Mouse (Mus musculus) liver, adult 2 months (tissue): ENCODE results near the gene Gaa. TPM values are rescaled to one million over a fixed set of nuclear protein-coding genes. Genes with fewer than 3 reads are reported as not detected.
"Not testable (repeated sequence)": the region's sequence is repeated elsewhere in the genome, so short reads cannot be mapped to it uniquely, and the experiment has no call there.

Experiments used
- DNase-seq: peaks from one replicate; pipeline ENCODE4 v3.0.0-alpha.2; 2011; ENCODE audit warnings: low read depth, low spot score; ENCODE audit errors: extremely low read depth
- H3K27ac ChIP-seq: fragments of 200-500 bp; replicated peaks from 2 replicates; pipeline ENCODE4 v1.5.1; 2012; ENCODE audit warnings: low read depth, mild to moderate bottlenecking, control low read depth, inconsistent platforms, low read length; ENCODE audit not compliant: insufficient read depth
- H3K27me3 ChIP-seq: fragments of 200-500 bp; 2 replicates; pipeline ENCODE4 v1.6.1; 2012; ENCODE audit warnings: mild to moderate bottlenecking, moderate library complexity, low read length, inconsistent platforms; ENCODE audit not compliant: control insufficient read depth, insufficient read depth
- H3K36me3 ChIP-seq: fragments of 200-500 bp; 2 replicates; pipeline ENCODE4 v1.6.1; 2012; ENCODE audit warnings: low read length, inconsistent platforms; ENCODE audit not compliant: control insufficient read depth, insufficient read depth
- H3K4me1 ChIP-seq: fragments of 200-500 bp; 2 replicates; pipeline ENCODE4 v1.6.1; 2011; ENCODE audit warnings: low read length; ENCODE audit not compliant: control insufficient read depth, insufficient read depth
- H3K4me3 ChIP-seq: fragments of 200-500 bp; 2 replicates; pipeline ENCODE4 v1.5.1; 2011; ENCODE audit warnings: low read depth, mild to moderate bottlenecking, control low read depth, low read length, moderate library complexity; ENCODE audit not compliant: insufficient read depth
- H3K79me2 ChIP-seq: fragments of 200-500 bp; 2 replicates; pipeline ENCODE4 v1.6.1; 2012; ENCODE audit warnings: inconsistent platforms, mild to moderate bottlenecking, low read length, moderate library complexity; ENCODE audit not compliant: control insufficient read depth, insufficient read depth
- H3K9ac ChIP-seq: fragments of 200-500 bp; 2 replicates; pipeline ENCODE4 v1.6.1; 2012; ENCODE audit warnings: low read depth, mild to moderate bottlenecking, control low read depth, inconsistent platforms, low read length
- CTCF ChIP-seq: fragments of 200-500 bp; IDR thresholded peaks from 2 replicates; pipeline ENCODE4 v1.5.1; 2011; ENCODE audit warnings: low read depth, low read length, control low read depth
- POLR2A ChIP-seq: fragments of 200-500 bp; IDR thresholded peaks from 2 replicates; pipeline ENCODE4 v1.6.1; 2011; ENCODE audit warnings: low read length, control low read depth; ENCODE audit not compliant: insufficient read depth; ENCODE audit errors: extremely low read depth
- WGBS: fragments of 180-500 bp; shearing (Covaris S2); methylation state at CpG from one replicate; pipeline ENCODE4 v1.1.7; 2018; 5-methylcytosine and 5-hydroxymethylcytosine counted together
- polyA plus RNA-seq: library from polyadenylated mRNA; depleted of rRNA; stranded (reverse); fragments of >200 nt; gene quantifications from 2 replicates; pipeline ENCODE4 v1.2.3, GENCODE M21; 2012
- total RNA-seq: library from RNA; depleted of rRNA; stranded (reverse); fragments of >200 nt; gene quantifications from 2 replicates; pipeline ENCODE4 v1.2.3, GENCODE M21; 2014

Gene Gaa
- total and polyA plus RNA-seq, 2 experiments, result 22.4 to 119 TPM

- Histone ChIP-seq H3K4me1 (no peaks in the 10 kb centered on the region), H3K4me3 (no peak overlapping the region), H3K27ac (no peak overlapping the region), H3K79me2 (no peaks in the 10 kb centered on the region), H3K9ac (no peak overlapping the region), H3K27me3 (0 out of 2 replicates have a peak, but pooled peaks cover 3% of the 10 kb centered on the region), H3K36me3 (no peaks in the 10 kb centered on the region)
- TF ChIP-seq CTCF, result peak; percentile 46
- no peak for TF ChIP-seq POLR2A
- 24% methylated on average over 6 of the region's 6 CpGs for WGBS
- DNase-seq, result peak; percentile 62
These were observed 18.7 kb upstream of the Gaa start for GRCm38 (mm10) chr11:119249011-119249410.

GRCm38 (mm10) chr11:119250998-119251397, 16.7 kb upstream of the Gaa start:
- TF ChIP-seq CTCF (no peak), POLR2A (no peak)
- DNase-seq, result no peak
- 0 out of 2 replicates have a peak, but pooled peaks cover 3% of the 10 kb centered on the region for H3K27me3 ChIP-seq
- no peaks in the 10 kb centered on the region for H3K36me3 ChIP-seq
- H3K27ac ChIP-seq, result no peak overlapping the region
- H3K9ac ChIP-seq, result no peak overlapping the region
- 64% methylated on average over 17 of the region's 17 CpGs for WGBS
- H3K4me1 ChIP-seq, result no peaks in the 10 kb centered on the region
- H3K4me3 ChIP-seq, result no peak overlapping the region
- H3K79me2 ChIP-seq, result no peaks in the 10 kb centered on the region

- no peak for DNase-seq
- Histone ChIP-seq H3K36me3 (no peaks in the 10 kb centered on the region), H3K4me3 (no peak overlapping the region), H3K4me1 (no peaks in the 10 kb centered on the region), H3K79me2 (no peaks in the 10 kb centered on the region), H3K9ac (no peak overlapping the region), H3K27me3 (0 out of 2 replicates have a peak, but pooled peaks cover 3% of the 10 kb centered on the region), H3K27ac (no peak overlapping the region)
- TF ChIP-seq POLR2A (no peak), CTCF (peak; percentile 43; the same call in 1 of the 2 replicates)
- 23% methylated on average over 22 of the region's 22 CpGs for WGBS
These were observed 14.7 kb upstream of the Gaa start for GRCm38 (mm10) chr11:119252854-119253541.

- not testable (repeated sequence) for H3K79me2 ChIP-seq, H3K27ac ChIP-seq, H3K27me3 ChIP-seq, H3K36me3 ChIP-seq, H3K9ac ChIP-seq, H3K4me1 ChIP-seq, H3K4me3 ChIP-seq
- WGBS, result 44% methylated on average over 5 of the region's 5 CpGs
- peak; percentile 29 for DNase-seq
These were observed 11.1 kb upstream of the Gaa start for GRCm38 (mm10) chr11:119256557-119256956.

GRCm38 (mm10) chr11:119258216-119258571, 9.5 kb upstream of the Gaa start:
- no peak for DNase-seq
- H3K4me1 ChIP-seq, result 0 out of 2 replicates have a peak, but pooled peaks cover 2% of the 10 kb centered on the region
- no peaks in the 10 kb centered on the region for H3K79me2 ChIP-seq
- no peaks in the 10 kb centered on the region for H3K36me3 ChIP-seq
- no peak overlapping the region; the same call in 1 of the 2 replicates for H3K9ac ChIP-seq
- H3K27ac ChIP-seq, result no peak overlapping the region
- WGBS, result 46% methylated on average over 9 of the region's 9 CpGs
- H3K27me3 ChIP-seq, result no peaks in the 10 kb centered on the region
- no peak for TF ChIP-seq POLR2A
- no peak for TF ChIP-seq CTCF
- no peak overlapping the region for H3K4me3 ChIP-seq

GRCm38 (mm10) chr11:119258572-119259322, 8.9 kb upstream of the Gaa start:
- no peaks in the 10 kb centered on the region for H3K36me3 ChIP-seq
- 0 out of 2 replicates have a peak, but pooled peaks cover 2% of the 10 kb centered on the region for H3K4me1 ChIP-seq
- peak overlapping the region; percentile 16 for H3K9ac ChIP-seq
- WGBS, result 32% methylated on average over 23 of the region's 23 CpGs
- H3K27ac ChIP-seq, result no peak overlapping the region
- H3K4me3 ChIP-seq, result peak overlapping the region; percentile 21
- DNase-seq, result peak; percentile 44
- H3K79me2 ChIP-seq, result no peaks in the 10 kb centered on the region
- TF ChIP-seq CTCF, result no peak
- TF ChIP-seq POLR2A, result no peak
- no peaks in the 10 kb centered on the region for H3K27me3 ChIP-seq
